Mouse (Mus musculus) brain, embryonic 14.5 days (tissue): ENCODE data around the gene Efna1.

ENCODE experiments used
- CTCF ChIP-seq: fragments of 200-500 bp; IDR thresholded peaks from 2 replicates; pipeline ENCODE4 v1.5.1; 2012; ENCODE audit warnings: inconsistent platforms, mild to moderate bottlenecking, moderate library complexity, borderline replicate concordance; ENCODE audit not compliant: insufficient read depth, insufficient read length; ENCODE audit errors: extremely low read depth
- POLR2A ChIP-seq: fragments of 200-500 bp; IDR thresholded peaks from 2 replicates; pipeline ENCODE4 v1.6.1; 2012; ENCODE audit warnings: mild to moderate bottlenecking, inconsistent platforms, borderline replicate concordance; ENCODE audit not compliant: poor library complexity, insufficient read depth, insufficient read length, severe bottlenecking; ENCODE audit errors: extremely low read depth

- TF ChIP-seq CTCF: 0 out of 2 replicates have a peak, but pooled peaks have one; percentile 1
- no peak for TF ChIP-seq POLR2A
Observed at GRCm38 (mm10) chr3:89315930-89316831, 35.2 kb upstream of the Efna1 start.
